Mouse (Mus musculus) forebrain, embryonic 11.5 days (tissue): ENCODE measurements around the gene Lhfpl3. TPM values are rescaled to one million over a fixed set of nuclear protein-coding genes. Genes with fewer than 3 reads are reported as not detected.
A peak's percentile ranks its signal among the peaks of the same experiment; 100 is the strongest.

Experiments
- ATAC-seq: fragments of 200-750 bp; cut with Nextera tagmentation; replicated peaks from 2 replicates; pipeline ENCODE4 v1.8.0; 2017; ENCODE audit warnings: moderate TSS enrichment; ENCODE audit not compliant: low FRiP score
- DNase-seq: peaks from one replicate; pipeline ENCODE4 v3.0.0-alpha.2; 2017; ENCODE audit warnings: low spot score
- H3K27ac ChIP-seq: fragments of 300-500 bp; sonication (generic); 2 replicates; pipeline ENCODE4 v1.5.1; 2014; ENCODE audit warnings: low read depth, low read length
- H3K27me3 ChIP-seq: fragments of 300-500 bp; sonication (generic); 2 replicates; pipeline ENCODE4 v1.6.1; 2014; ENCODE audit warnings: mild to moderate bottlenecking, low read length, mixed read lengths; ENCODE audit not compliant: control insufficient read depth, insufficient read depth
- H3K36me3 ChIP-seq: fragments of 300-500 bp; sonication (generic); 2 replicates; pipeline ENCODE4 v1.6.1; 2014; ENCODE audit warnings: mild to moderate bottlenecking, low read length, moderate library complexity, mixed read lengths; ENCODE audit not compliant: control insufficient read depth, insufficient read depth
- H3K4me1 ChIP-seq: fragments of 300-500 bp; sonication (generic); replicated peaks from 2 replicates; pipeline ENCODE4 v1.6.1; 2014; ENCODE audit warnings: low read length, mixed read lengths; ENCODE audit not compliant: control insufficient read depth, insufficient read depth
- H3K4me2 ChIP-seq: fragments of 300-500 bp; sonication (generic); 2 replicates; pipeline ENCODE4 v1.6.1; 2014; ENCODE audit warnings: low read depth, mild to moderate bottlenecking, low read length, moderate library complexity, mixed read lengths; ENCODE audit not compliant: severe bottlenecking
- H3K4me3 ChIP-seq: fragments of 300-500 bp; sonication (generic); 2 replicates; pipeline ENCODE4 v1.5.1; 2014; ENCODE audit warnings: low read depth, low read length
- H3K9ac ChIP-seq: fragments of 300-500 bp; sonication (generic); 2 replicates; pipeline ENCODE4 v1.6.1; 2014; ENCODE audit warnings: low read length
- H3K9me3 ChIP-seq: fragments of 300-500 bp; sonication (generic); 2 replicates; pipeline ENCODE4 v1.6.1; 2016; ENCODE audit warnings: low read length, mixed read lengths; ENCODE audit not compliant: control insufficient read depth
- WGBS: fragments of 180-500 bp; shearing (Covaris S2); extraction: QIAGEN DNeasy Blood & Tissue Kit; methylation state at CpG from one replicate; pipeline ENCODE4 v1.1.7; 2014; 5-methylcytosine and 5-hydroxymethylcytosine counted together
- polyA plus RNA-seq: library from polyadenylated mRNA; unstranded; fragments of >200 nt; fragmentation: Nextera tagmentation; extraction: Ambion mirVana; gene quantifications from 2 replicates; pipeline ENCODE4 v1.2.1, GENCODE M21; 2014

Gene Lhfpl3
- polyA plus RNA-seq, 1 experiment from 2014 or later = 0.25 TPM

GRCm38 (mm10) chr5:23213086-23213485 lies 467.2 kb downstream of the Lhfpl3 start:
- ATAC-seq = no peak
- Histone ChIP-seq H3K27me3 (no peaks in the 10 kb centered on the region), H3K4me1 (no peaks in the 10 kb centered on the region), H3K4me2 (no peak overlapping the region), H3K27ac (no peak overlapping the region), H3K36me3 (no peaks in the 10 kb centered on the region), H3K9me3 (no peaks in the 10 kb centered on the region), H3K9ac (no peak overlapping the region), H3K4me3 (no peak overlapping the region)
- WGBS = 87% methylated on average over 5 of the region's 5 CpGs
- DNase-seq = no peak

- ATAC-seq = no peak
- H3K9ac ChIP-seq = no peak overlapping the region
- H3K4me1 ChIP-seq = no peaks in the 10 kb centered on the region
- H3K4me2 ChIP-seq = no peak overlapping the region
- no peak for DNase-seq
- H3K9me3 ChIP-seq = no peaks in the 10 kb centered on the region
- H3K36me3 ChIP-seq = no peaks in the 10 kb centered on the region
- no peaks in the 10 kb centered on the region for H3K27me3 ChIP-seq
- WGBS = 89% methylated on average over 3 of the region's 3 CpGs
- no peak overlapping the region for H3K4me3 ChIP-seq
- no peak overlapping the region for H3K27ac ChIP-seq
These were observed 468.8 kb downstream of the Lhfpl3 start for GRCm38 (mm10) chr5:23214646-23215045.

GRCm38 (mm10) chr5:23219655-23220054 lies 473.8 kb downstream of the Lhfpl3 start:
- H3K4me1 ChIP-seq = no peaks in the 10 kb centered on the region
- H3K27ac ChIP-seq = no peak overlapping the region
- no peak overlapping the region for H3K4me2 ChIP-seq
- no peak for DNase-seq
- no peaks in the 10 kb centered on the region for H3K9me3 ChIP-seq
- WGBS = 80% methylated on average over 1 of the region's 1 CpGs
- no peaks in the 10 kb centered on the region for H3K27me3 ChIP-seq
- H3K9ac ChIP-seq = no peak overlapping the region
- no peaks in the 10 kb centered on the region for H3K36me3 ChIP-seq
- ATAC-seq = no peak
- H3K4me3 ChIP-seq = no peak overlapping the region

GRCm38 (mm10) chr5:23224759-23225536 lies 479.1 kb downstream of the Lhfpl3 start:
- Histone ChIP-seq H3K4me3 (peak overlapping the region; percentile 20), H3K9ac (peak overlapping the region; percentile 51), H3K4me2 (peak overlapping the region; percentile 47), H3K9me3 (no peaks in the 10 kb centered on the region), H3K4me1 (no peaks in the 10 kb centered on the region), H3K36me3 (no peaks in the 10 kb centered on the region), H3K27me3 (no peaks in the 10 kb centered on the region), H3K27ac (no peak overlapping the region)
- 20% methylated on average over 14 of the region's 14 CpGs for WGBS
- DNase-seq = peak; percentile 79
- ATAC-seq = peak; percentile 81

GRCm38 (mm10) chr5:23225621-23226020 lies 479.8 kb downstream of the Lhfpl3 start:
- H3K9me3 ChIP-seq = no peaks in the 10 kb centered on the region
- 29% methylated on average over 8 of the region's 8 CpGs for WGBS
- no peak for DNase-seq
- H3K9ac ChIP-seq = no peak overlapping the region
- H3K4me1 ChIP-seq = no peaks in the 10 kb centered on the region
- H3K27me3 ChIP-seq = no peaks in the 10 kb centered on the region
- no peak overlapping the region for H3K27ac ChIP-seq
- H3K4me3 ChIP-seq = no peak overlapping the region
- no peak overlapping the region for H3K4me2 ChIP-seq
- H3K36me3 ChIP-seq = no peaks in the 10 kb centered on the region
- ATAC-seq = peak; percentile 59; the same call in 1 of the 2 replicates

DNA sequence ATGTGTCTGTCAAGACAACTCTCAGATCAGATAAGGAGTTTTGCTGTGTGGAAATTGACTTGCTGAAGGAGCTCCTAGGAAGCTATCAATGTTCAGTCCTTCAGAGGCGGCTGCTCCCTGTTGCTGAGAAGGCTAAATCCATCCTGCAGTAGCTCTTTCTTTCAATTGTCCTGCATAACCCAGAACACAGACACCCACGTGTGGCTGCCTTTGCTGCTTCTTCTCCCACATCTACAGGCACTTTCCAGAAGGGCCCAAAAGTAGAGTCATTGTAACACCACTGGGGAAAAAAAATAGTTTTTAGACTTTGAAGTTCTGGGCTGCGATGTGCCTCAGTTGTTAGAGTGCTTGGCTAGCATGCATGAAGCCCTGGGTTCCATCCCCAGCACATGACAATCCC lies 480.9 kb downstream of the Lhfpl3 start:
- Histone ChIP-seq H3K4me2 (no peak overlapping the region), H3K9me3 (no peaks in the 10 kb centered on the region), H3K4me1 (no peaks in the 10 kb centered on the region), H3K9ac (no peak overlapping the region), H3K27me3 (no peaks in the 10 kb centered on the region), H3K36me3 (no peaks in the 10 kb centered on the region), H3K27ac (no peak overlapping the region), H3K4me3 (no peak overlapping the region)
- no peak for DNase-seq
- no peak for ATAC-seq
- WGBS = 67% methylated on average over 3 of the region's 3 CpGs

DNA sequence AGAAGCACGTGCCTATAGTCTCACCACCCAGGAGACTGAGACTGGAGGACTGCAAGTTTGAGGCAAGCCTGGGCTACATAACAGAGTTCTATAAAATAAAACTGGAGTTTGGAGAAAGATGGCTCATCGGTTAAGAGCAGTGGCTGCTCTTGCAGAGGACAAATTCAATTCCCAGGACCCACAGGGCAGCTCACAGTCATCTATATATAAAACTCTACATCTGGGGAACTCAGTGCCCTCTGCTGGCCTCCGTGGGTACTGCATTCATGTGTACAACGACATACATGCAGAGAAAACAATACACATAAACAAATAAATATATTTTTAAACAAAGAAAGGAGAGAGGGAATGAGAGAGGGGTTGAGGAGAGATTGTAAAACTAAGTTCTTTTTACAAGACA lies 501.1 kb downstream of the Lhfpl3 start:
- DNase-seq (peak; percentile 76), ATAC-seq (no peak)
- H3K27ac ChIP-seq = no peak overlapping the region
- no peaks in the 10 kb centered on the region for H3K9me3 ChIP-seq
- no peak overlapping the region for H3K9ac ChIP-seq
- no peak overlapping the region for H3K4me2 ChIP-seq
- 41% methylated on average over 4 of the region's 4 CpGs for WGBS
- no peaks in the 10 kb centered on the region for H3K27me3 ChIP-seq
- H3K4me3 ChIP-seq = no peak overlapping the region
- H3K4me1 ChIP-seq = no peaks in the 10 kb centered on the region
- no peaks in the 10 kb centered on the region for H3K36me3 ChIP-seq

GRCm38 (mm10) chr5:23247784-23248183 lies 501.9 kb downstream of the Lhfpl3 start:
- no peak overlapping the region for H3K27ac ChIP-seq
- H3K9me3 ChIP-seq = no peaks in the 10 kb centered on the region
- no peak for ATAC-seq
- H3K36me3 ChIP-seq = no peaks in the 10 kb centered on the region
- 75% methylated on average over 1 of the region's 1 CpGs for WGBS
- H3K27me3 ChIP-seq = no peaks in the 10 kb centered on the region
- H3K9ac ChIP-seq = no peak overlapping the region
- no peak overlapping the region for H3K4me2 ChIP-seq
- H3K4me3 ChIP-seq = no peak overlapping the region
- H3K4me1 ChIP-seq = no peaks in the 10 kb centered on the region
- no peak for DNase-seq

GRCm38 (mm10) chr5:23248303-23248702 lies 502.4 kb downstream of the Lhfpl3 start:
- H3K4me1 ChIP-seq = no peaks in the 10 kb centered on the region
- no peaks in the 10 kb centered on the region for H3K27me3 ChIP-seq
- ATAC-seq = no peak

More at GRCm38 (mm10) chr5:23248303-23248702, 502.4 kb downstream of the Lhfpl3 start:
- DNase-seq = no peak
- Histone ChIP-seq H3K4me2 (no peak overlapping the region), H3K9ac (no peak overlapping the region), H3K4me3 (no peak overlapping the region), H3K27ac (no peak overlapping the region), H3K9me3 (no peaks in the 10 kb centered on the region), H3K36me3 (no peaks in the 10 kb centered on the region)
